In the genomic region with DNA sequence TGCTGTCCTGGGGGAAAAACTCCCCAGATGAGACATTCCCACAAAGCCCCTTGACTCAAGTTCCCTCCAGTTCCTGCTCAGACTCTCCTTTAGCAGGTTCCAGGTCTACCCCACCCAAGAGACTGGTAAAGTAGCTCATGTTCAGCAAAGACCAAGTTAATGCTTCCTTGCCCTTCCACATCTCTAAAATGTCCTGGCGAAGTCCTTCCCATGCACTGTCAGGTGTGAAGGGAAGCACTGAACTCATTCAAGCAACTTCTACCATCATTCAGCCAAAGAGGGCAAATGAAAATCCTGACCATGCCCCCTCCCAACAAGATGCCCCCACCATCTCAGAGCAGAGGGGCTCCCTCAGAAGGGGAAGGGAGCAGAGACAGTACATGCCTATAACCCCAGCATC, we compare ENCODE assay signal across 16 mouse cellular contexts.
"Had no signal": no experiment of that assay in that cellular context is flagged by ENCODE, and none has a peak within 500 bp of the region (broad histone marks: within the 10 kb centered on the region; RNA-seq: fewer than 3 reads in every experiment).

No protein-coding gene starts in this region.

- H3K4me3 ChIP-seq: neural tube, embryonic 12.5 days; neural tube, embryonic 13.5 days; neural tube, embryonic 15.5 days; stomach, embryonic 15.5 days had no signal

- H3K27ac ChIP-seq: neural tube, embryonic 12.5 days; neural tube, embryonic 13.5 days; neural tube, embryonic 15.5 days; stomach, embryonic 15.5 days had no signal

- H3K9me3 ChIP-seq: neural tube, embryonic 12.5 days; neural tube, embryonic 13.5 days; neural tube, embryonic 15.5 days; stomach, embryonic 15.5 days had no signal

- H3K4me2 ChIP-seq: neural tube, embryonic 12.5 days; neural tube, embryonic 13.5 days; neural tube, embryonic 15.5 days; stomach, embryonic 15.5 days had no signal

- H3K9ac ChIP-seq: neural tube, embryonic 12.5 days; neural tube, embryonic 13.5 days; neural tube, embryonic 15.5 days; stomach, embryonic 15.5 days had no signal

- H3K27me3 ChIP-seq: neural tube, embryonic 12.5 days; stomach, embryonic 15.5 days had no signal

- DNase-seq: retina, postnatal 1 day; right cerebral cortex, adult 18-20 months; right cerebral cortex, postnatal 14 days; right cerebral cortex, postnatal 25 days; right cerebral cortex, postnatal 4 days; spleen, adult 18-20 months; thymus, adult 18-20 months; thymus, adult 2 months; thymus, postnatal 14 days; thymus, postnatal 25 days; thymus, postnatal 36 days; thymus, postnatal 4 days had no signal
